Mouse (Mus musculus): ENCODE data around the gene Prkag2.
"Not testable (repeated sequence)": the region's sequence is repeated elsewhere in the genome, so short reads cannot be mapped to it uniquely, and the experiment has no call there.

Prkag2 gene

GRCm38 (mm10) chr5:24860635-24861448, 239.6 kb downstream of the Prkag2 start:
- peak; percentile 47 for DNase-seq

DNA sequence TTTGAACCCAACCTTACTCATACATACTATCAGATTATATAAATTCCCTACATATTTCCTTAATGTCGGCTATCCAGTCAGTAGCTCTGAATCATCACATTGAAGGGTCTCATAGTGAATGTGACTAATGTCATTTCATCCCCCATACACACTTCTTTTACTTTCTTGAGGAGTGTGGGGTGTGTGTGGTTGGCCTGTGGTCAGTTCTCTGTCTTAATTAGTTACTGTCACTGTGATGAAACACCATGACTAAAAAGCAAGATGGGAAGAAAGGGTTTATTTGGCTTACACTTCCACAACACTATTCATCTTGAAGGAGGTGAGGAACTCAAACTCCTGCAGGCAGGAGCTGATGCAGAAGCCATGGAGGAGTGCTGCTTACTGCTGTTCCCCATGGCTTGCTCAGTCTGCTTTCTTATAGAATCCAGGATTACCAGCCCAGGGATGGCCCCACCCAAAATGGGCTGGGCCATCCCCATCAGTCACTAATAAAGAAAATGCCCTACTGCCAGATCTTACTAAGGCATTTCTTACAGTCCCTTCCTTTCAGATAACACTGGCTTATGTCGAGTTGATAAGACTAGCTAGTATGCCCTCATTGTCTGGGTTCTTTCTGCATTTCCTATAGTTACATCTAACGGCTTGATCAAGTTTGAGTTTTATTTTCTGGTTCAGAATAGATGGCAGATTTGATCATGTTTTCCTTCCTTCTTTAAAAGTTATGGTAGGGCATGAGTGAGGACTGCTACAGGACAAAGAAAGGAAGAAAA, 240.5 kb downstream of the Prkag2 start:
- no peak for DNase-seq

DNA sequence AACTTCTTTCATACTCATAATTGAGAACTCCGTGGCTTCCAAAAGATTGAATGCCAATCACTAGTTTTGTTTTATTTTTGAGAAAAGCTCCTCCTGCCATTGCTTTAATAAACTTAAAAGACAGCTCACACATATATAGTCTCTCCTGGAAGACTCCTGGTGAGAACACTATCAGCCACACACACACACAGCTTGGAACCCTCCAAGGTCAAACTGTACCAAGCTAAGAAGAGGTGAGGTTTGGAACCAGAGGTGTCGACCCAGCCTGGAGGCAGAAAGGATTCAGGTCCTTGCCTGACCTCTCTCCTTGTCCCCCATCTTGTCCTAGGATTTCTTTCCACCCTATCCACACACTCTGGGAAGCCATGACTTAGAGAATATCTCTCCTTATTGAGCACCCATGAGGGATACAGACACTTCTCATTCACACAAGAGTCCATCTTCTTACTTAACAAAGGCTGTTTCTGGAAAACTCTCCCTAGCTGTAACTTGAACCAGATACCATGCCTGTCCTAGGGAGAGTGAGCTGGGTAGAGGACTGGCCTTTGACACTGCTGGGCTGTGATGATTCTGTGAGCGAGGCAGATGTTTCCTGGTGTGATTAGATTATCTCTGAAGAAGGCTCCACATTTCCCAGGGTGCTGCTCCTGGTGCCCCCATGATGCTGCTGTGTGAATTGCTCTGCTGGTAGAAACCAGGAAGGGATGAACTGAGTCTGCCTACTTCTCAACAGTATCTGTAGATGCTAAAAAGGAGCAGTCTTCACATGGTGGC, 245.4 kb downstream of the Prkag2 start:
- no peak for DNase-seq

GRCm38 (mm10) chr5:24854256-24854655, 246.2 kb downstream of the Prkag2 start:
- peak; percentile 20 for DNase-seq

GRCm38 (mm10) chr5:24848261-24848660, 252.2 kb downstream of the Prkag2 start:
- not testable (repeated sequence) for DNase-seq

DNA sequence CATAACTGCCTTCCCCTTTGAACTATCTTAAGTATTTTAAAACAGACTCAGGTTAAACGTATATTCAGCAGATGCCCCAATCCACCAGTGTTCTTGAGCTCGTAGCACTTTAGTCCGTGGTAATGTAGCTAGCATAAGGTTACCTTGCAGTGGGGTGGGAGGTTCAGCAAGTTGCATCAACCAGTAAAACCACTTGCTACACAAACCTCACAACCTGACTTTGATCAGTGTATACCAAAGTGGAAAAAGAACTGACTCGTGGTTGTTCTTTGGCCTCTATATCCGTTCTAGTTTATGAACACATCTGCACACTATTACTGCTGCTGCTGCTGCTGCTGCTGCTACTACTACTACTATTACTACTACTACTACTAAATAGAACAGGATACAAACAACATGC, 256.6 kb downstream of the Prkag2 start:
- no peak for DNase-seq

GRCm38 (mm10) chr5:24843103-24843475, 257.4 kb downstream of the Prkag2 start:
- no peak for DNase-seq

DNA sequence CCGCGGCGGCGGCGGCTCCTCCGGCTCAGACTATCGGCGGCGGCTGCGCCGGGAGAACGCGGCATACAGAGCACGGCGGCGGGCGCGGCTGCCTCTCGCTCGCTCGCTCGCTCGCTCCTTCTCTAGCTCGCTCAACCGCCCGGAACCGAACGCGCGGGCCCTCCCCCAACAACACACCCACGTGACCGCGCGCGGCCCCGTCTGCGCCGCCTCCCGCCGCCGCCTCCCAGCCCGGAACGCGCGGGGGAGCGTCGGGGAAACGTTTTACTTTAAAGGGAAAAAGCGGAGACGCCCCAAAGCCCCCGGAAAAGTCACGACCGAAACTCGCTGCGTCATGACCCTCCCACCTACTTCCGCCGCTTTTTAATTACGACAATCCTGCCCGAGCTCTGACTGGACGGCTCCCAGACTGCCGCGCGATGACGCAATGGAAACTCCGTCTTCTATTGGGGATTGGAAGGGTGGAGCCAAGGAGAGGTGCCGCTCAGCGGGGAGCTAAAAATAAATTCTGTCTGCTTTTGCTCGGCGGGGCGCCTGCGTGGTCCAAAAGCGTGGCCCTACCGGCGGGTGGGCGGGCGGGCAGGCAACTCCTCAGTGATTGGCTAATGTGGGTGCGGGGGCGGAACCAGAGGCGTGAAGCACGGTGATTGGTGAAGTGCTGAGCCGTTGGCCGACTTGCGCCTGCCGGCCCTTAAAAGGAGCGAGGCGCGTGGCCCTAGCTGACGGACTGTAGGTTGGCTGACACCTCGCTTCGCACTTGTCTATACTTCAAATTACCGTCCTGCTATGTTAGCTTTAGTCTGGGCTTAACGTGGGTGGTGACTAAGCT, 258.0 kb downstream of the Prkag2 start, which contains the start of gene Rheb:
Gene Rheb, minus strand, starts transcription at position 351 of the 829 bp plus-strand sequence.
- DNase-seq = peak; percentile 99

DNA sequence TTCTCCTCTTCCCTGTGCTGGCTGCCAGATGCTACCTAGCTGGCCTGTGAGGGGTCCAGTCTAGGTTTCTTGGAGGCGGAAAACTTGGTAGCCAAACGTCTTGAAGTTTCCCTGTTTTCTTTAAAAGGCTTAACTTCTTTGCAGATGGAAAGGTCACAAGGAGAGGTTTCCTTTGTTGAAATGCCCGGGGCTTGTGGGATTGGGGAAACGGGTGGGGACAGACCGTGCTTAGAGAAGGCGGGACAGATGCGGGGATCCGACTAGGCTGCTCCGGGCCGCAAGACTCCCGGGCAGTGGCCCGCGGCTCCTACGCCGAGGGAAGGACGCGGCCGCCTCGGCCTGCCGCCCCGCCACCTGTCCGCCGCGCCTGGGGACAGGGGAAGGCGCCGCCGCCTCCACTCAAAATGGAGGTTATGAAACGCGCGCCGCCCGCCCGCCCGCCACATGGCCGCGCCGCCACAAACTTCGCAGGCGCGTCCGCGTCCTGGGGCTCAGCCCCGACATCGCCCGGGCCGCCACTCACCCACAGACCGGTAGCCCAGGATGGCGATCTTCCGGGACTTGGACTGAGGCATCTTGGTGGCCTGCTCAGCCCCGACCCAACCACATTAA, 258.7 kb downstream of the Prkag2 start:
- peak; percentile 24 for DNase-seq

- DNase-seq = no peak
These were observed 259.4 kb downstream of the Prkag2 start for GRCm38 (mm10) chr5:24840975-24841431.

GRCm38 (mm10) chr5:24834491-24834890, 266.0 kb downstream of the Prkag2 start:
- DNase-seq = no peak

GRCm38 (mm10) chr5:24831912-24832311, 268.5 kb downstream of the Prkag2 start:
- no peak for DNase-seq

- DNase-seq = no peak
These were observed 272.0 kb downstream of the Prkag2 start for GRCm38 (mm10) chr5:24828446-24828845.

DNA sequence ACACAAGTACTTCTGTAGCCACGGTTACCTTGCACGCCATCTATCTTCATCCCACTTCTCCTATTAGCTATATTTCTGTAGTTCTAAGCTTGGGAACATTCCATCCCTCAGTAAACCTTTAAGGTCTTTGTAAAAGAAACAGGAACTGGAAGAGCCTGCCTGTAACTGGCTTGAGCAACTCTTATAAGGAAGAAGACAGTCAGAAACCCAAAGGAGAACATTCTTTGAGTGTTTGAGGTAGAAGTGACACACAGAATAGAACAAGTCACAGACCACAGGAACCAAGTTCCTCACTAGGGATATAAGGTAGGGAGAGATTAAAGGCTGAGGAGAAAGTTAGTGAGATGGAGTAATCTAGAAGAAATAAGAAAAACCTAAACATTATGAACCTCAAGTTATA, 273.3 kb downstream of the Prkag2 start:
- peak; percentile 21 for DNase-seq

DNA sequence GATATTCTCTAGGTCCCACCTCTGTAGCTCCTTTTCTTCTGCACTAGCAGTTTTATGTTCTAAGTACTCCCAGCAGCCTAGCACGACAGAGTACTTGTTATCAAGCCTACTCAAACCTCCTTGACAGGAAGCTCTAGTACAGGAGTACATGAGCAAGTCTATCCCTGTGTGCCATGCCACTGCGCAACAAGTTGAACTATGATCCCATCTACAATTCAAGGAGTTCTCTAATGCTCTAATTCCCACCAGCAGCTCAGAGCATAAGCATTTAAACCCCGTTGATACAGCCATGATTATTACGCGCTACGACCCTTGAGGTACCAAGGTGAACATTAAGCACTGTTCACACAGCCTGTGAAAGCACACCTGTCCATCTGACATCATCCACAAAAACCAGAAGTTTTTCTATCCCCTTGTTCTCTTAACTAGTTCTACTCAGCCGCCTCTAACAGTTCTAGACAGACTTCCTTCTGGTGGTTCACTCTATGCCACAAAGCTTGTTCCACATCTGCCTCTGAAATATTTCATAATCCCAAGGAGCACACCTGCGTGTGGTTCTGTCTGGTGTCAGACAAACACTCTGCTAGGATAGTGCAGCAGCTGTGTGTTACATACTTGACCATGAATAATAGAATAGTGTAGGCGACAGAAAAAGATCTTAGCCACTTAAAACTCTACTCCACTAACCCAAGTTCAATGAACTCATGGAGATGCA, 274.2 kb downstream of the Prkag2 start:
- peak; percentile 35 for DNase-seq

- peak; percentile 36 for DNase-seq
These were observed 274.9 kb downstream of the Prkag2 start for GRCm38 (mm10) chr5:24825365-24826055.

DNA sequence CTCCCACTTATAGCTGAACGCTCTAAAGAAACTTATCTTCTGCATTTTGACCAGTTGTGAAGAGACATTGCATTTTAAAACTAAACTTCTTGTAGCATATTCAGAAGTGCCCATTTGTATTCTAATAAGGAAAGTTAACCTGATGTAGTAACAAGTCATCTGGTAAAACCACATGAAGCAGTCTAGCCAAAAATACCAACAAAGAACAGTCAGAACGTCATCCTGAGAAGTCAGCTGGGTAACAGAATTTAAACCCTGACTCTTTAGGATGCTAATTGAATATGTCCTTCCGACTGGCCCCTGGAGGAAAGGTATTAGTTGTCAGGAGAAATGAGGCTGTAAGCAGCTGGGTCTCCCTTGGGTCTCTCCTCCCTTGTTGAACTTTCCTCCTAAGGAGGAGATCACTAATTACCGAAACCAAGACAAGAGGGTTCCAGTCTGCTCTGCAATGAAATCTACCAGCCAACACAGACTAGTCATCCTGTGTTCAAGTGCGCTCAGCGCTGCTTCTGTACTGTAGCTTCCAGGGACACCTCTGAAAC, 276.5 kb downstream of the Prkag2 start:
- DNase-seq = no peak

DNA sequence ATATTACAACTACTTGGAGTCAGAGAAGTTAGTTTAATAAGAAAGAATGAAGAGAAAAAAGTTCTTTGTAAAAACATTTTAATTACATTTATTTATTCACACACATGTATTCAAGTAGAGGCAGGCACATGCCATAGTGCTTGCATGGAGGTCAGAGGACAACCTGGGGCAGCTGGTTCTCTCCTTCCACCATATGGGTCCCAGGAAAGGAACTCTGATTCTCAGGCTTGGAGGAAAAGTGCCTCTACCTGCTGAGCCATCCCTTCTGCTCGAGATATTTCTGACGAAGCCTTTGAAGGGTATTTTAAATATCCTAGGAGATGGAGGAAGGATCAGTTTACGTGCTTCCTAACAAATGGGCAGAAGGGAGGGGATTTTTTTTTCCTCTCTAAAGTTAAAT, 277.7 kb downstream of the Prkag2 start:
- no peak for DNase-seq

GRCm38 (mm10) chr5:24822231-24822630, 278.2 kb downstream of the Prkag2 start:
- DNase-seq = not testable (repeated sequence)

DNA sequence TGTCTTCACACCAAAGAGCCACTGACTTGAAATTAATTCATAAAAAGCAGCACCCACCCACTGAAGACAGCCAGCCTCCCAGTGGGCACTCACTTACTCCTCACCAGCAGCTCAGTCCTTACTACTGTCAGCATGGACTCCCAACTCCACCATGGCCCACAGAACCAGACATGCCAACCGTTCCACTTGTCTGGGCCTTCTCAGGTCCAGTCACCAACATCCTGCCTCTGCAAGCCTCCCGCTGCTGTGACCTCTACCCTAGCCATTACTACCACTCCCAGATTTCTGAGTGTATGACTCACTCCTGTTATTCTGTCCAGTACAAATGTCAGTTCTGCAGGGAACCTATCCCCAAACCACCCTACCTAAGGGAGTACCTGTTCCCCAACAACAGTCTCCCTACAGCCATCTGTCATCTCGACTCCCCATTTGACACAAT, 279.0 kb downstream of the Prkag2 start:
- DNase-seq = peak; percentile 44
